Mouse (Mus musculus) forebrain, embryonic 12.5 days (tissue): Measurements from ENCODE around the gene Inpp5d. TPM values are rescaled to one million over a fixed set of nuclear protein-coding genes. Genes with fewer than 3 reads are reported as not detected.

Source experiments
- ATAC-seq: fragments of 200-750 bp; cut with Nextera tagmentation; 2 replicates; pipeline ENCODE4 v1.8.0; 2017; ENCODE audit warnings: moderate TSS enrichment; ENCODE audit not compliant: low FRiP score
- H3K27ac ChIP-seq: fragments of 300-500 bp; sonication (generic); 2 replicates; pipeline ENCODE4 v1.5.1; 2016; ENCODE audit warnings: mild to moderate bottlenecking
- H3K27me3 ChIP-seq: fragments of 300-500 bp; sonication (generic); 2 replicates; pipeline ENCODE4 v1.6.1; 2016; ENCODE audit warnings: mild to moderate bottlenecking
- H3K36me3 ChIP-seq: fragments of 300-500 bp; sonication (generic); replicated peaks from 2 replicates; pipeline ENCODE4 v1.6.1; 2016; ENCODE audit warnings: mild to moderate bottlenecking
- H3K4me1 ChIP-seq: fragments of 300-500 bp; sonication (generic); 2 replicates; pipeline ENCODE4 v1.6.1; 2016
- H3K4me2 ChIP-seq: fragments of 300-500 bp; sonication (generic); 2 replicates; pipeline ENCODE4 v1.6.1; 2016; ENCODE audit warnings: mild to moderate bottlenecking, moderate library complexity
- H3K4me3 ChIP-seq: fragments of 300-500 bp; sonication (generic); replicated peaks from 2 replicates; pipeline ENCODE4 v1.5.1; 2016; ENCODE audit warnings: mild to moderate bottlenecking
- H3K9ac ChIP-seq: fragments of 300-500 bp; sonication (generic); 2 replicates; pipeline ENCODE4 v1.6.1; 2016; ENCODE audit warnings: mild to moderate bottlenecking
- H3K9me3 ChIP-seq: fragments of 300-500 bp; sonication (generic); 2 replicates; pipeline ENCODE4 v1.6.1; 2016
- WGBS: fragments of 180-500 bp; shearing (Covaris S2); methylation state at CpG from one replicate; pipeline ENCODE4 v1.1.7; 2016; 5-methylcytosine and 5-hydroxymethylcytosine counted together
- polyA plus RNA-seq: library from polyadenylated mRNA; unstranded; fragments of >200 nt; fragmentation: Nextera tagmentation; extraction: Ambion mirVana; gene quantifications from 2 replicates; pipeline ENCODE4 v1.2.1, GENCODE M21; 2016

Gene Inpp5d
- polyA plus RNA-seq, 1 experiment from 2014 or later: 3.8 TPM

DNA sequence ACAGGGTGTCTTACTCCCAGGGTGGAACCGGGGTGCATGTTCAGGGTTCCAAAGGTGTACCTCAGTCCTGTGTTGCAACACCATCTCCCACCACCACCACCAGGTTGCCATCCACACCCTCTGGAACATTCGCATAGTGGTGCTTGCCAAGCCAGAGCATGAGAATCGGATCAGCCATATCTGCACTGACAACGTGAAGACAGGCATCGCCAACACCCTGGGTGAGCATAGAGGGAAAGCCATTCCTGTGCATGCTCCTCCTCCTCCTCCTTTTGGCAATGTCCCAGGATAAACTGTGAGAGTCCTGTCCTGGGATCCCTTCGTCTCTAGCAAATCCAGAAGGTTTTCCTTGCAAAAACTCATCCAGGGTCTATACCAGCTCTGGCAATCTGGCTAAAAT is 77.9 kb downstream of the Inpp5d start:
- no peak for ATAC-seq
- no peaks in the 10 kb centered on the region for H3K27me3 ChIP-seq
- WGBS: 89% methylated on average over 6 of the region's 6 CpGs
- no peak overlapping the region for H3K27ac ChIP-seq
- H3K9me3 ChIP-seq: no peaks in the 10 kb centered on the region
- no peak overlapping the region for H3K9ac ChIP-seq
- H3K4me2 ChIP-seq: no peak overlapping the region
- H3K4me1 ChIP-seq: no peaks in the 10 kb centered on the region
- no peak overlapping the region for H3K4me3 ChIP-seq
- H3K36me3 ChIP-seq: no peaks in the 10 kb centered on the region

DNA sequence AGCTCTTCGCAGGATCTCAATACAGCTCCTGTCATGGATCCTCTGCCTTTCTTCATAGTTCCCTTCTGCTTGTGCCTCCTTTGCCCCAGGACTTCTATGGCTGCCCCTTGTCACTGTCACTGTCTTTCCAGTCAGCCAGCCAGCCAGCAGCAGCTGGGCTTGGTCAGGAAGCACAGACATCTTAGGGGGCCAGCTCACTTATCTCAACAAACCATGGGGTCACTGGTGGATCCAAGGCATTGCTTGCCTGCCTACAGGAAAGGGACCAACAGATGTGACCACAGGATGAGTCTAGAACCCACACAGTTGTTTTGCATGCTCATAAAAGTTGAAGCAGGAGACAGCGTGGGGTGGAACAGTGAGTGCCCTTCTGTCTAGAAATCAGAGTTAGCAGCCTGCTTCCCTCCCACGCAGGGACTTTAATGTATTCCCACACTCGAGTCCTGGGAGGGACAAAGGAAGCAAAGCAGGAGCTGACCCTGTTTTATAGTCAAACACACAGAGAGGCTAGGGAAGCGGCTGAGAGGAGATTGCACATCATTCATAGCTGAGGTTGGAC is 79.9 kb downstream of the Inpp5d start:
- no peak overlapping the region for H3K4me2 ChIP-seq
- WGBS: 84% methylated on average over 5 of the region's 5 CpGs
- no peaks in the 10 kb centered on the region for H3K4me1 ChIP-seq
- H3K9me3 ChIP-seq: no peaks in the 10 kb centered on the region
- H3K9ac ChIP-seq: no peak overlapping the region
- no peak overlapping the region for H3K27ac ChIP-seq
- H3K36me3 ChIP-seq: no peaks in the 10 kb centered on the region
- ATAC-seq: no peak
- H3K27me3 ChIP-seq: no peaks in the 10 kb centered on the region
- H3K4me3 ChIP-seq: no peak overlapping the region

GRCm38 (mm10) chr1:87704230-87704629 is 84.1 kb downstream of the Inpp5d start:
- 86% methylated on average over 2 of the region's 2 CpGs for WGBS
- H3K4me3 ChIP-seq: no peak overlapping the region
- H3K27me3 ChIP-seq: no peaks in the 10 kb centered on the region
- H3K36me3 ChIP-seq: no peaks in the 10 kb centered on the region
- no peak overlapping the region for H3K9ac ChIP-seq
- no peak for ATAC-seq
- peaks cover 4% of the 10 kb centered on the region for H3K4me1 ChIP-seq
- 0 out of 2 replicates have a peak, but pooled peaks cover 4% of the 10 kb centered on the region for H3K9me3 ChIP-seq
- H3K4me2 ChIP-seq: no peak overlapping the region
- H3K27ac ChIP-seq: no peak overlapping the region

- no peak for ATAC-seq
- Histone ChIP-seq H3K4me2 (no peak overlapping the region), H3K27ac (no peak overlapping the region), H3K9me3 (0 out of 2 replicates have a peak, but pooled peaks cover 4% of the 10 kb centered on the region), H3K36me3 (no peaks in the 10 kb centered on the region), H3K4me3 (no peak overlapping the region), H3K4me1 (peaks cover 12% of the 10 kb centered on the region), H3K9ac (no peak overlapping the region), H3K27me3 (no peaks in the 10 kb centered on the region)
- WGBS: 98% methylated on average over 3 of the region's 3 CpGs
Measured at GRCm38 (mm10) chr1:87706361-87706760, 86.2 kb downstream of the Inpp5d start.

GRCm38 (mm10) chr1:87709020-87709419 is 88.9 kb downstream of the Inpp5d start:
- Histone ChIP-seq H3K9me3 (0 out of 2 replicates have a peak, but pooled peaks cover 4% of the 10 kb centered on the region), H3K27ac (no peak overlapping the region), H3K4me2 (no peak overlapping the region), H3K4me1 (peaks cover 12% of the 10 kb centered on the region), H3K4me3 (no peak overlapping the region), H3K9ac (no peak overlapping the region), H3K27me3 (no peaks in the 10 kb centered on the region), H3K36me3 (no peaks in the 10 kb centered on the region)
- WGBS: 25% methylated on average over 6 of the region's 6 CpGs
- no peak for ATAC-seq

DNA sequence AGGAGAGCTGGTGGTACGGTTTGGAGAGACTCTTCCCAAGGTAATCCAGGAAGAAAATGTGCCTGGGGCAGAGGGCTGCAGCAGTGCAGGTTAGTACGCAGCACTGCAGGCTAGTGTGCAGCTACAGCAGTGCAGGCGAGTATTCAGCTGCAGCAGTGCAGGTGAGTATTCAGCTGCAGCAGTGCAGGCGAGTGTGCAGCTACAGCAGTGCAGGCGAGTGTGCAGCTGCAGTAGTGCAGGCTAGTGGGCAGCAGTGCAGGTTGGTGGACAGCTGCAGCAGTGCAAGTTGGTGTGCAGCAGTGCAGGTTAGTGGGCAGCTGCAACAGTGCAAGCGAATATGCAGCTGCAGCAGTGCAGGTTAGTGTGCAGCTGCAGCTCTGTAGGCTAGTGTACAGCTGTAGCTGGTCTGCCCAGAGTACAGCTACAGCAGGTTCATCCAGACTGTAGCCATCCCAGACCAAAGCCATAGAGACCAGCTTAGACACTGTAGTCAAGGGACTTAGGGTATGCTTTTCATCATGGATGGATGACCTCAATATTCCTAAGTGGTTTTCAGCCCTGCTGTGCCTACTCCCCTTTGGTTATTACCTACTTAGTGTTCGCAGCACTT is 89.7 kb downstream of the Inpp5d start:
- H3K27ac ChIP-seq: no peak overlapping the region
- no peak for ATAC-seq

DNA sequence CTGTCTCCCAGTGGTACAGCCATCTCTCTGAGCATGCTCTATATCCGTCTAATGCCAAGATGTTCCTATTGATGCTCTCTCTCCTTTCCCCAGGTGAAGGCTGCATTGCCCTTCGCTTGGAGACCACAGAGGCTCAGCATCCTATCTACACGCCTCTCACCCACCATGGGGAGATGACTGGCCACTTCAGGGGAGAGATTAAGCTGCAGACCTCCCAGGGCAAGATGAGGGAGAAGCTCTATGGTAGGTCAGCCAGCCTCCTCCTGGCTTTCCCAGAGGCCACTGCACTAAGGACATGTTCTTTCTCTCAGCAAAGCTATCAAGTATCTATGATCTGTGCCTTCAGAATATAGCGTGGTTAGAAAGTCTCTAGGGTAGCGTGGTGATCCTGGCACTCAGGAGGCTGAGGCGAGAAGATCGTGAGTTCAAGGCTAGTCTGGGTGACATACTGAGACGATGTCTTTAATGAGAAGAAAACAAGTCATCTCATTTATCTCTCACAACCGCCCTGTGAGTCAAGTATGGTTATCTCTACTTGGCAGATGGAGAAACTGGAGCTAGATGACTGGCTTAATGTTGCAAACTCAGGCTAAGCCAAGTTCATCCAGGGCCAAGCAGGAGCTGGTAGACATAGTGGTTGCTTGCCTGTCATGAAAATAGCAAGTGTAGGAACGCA is 92.0 kb downstream of the Inpp5d start:
- 84% methylated on average over 10 of the region's 10 CpGs for WGBS
- H3K9me3 ChIP-seq: 0 out of 2 replicates have a peak, but pooled peaks cover 4% of the 10 kb centered on the region
- H3K27me3 ChIP-seq: no peaks in the 10 kb centered on the region
- H3K36me3 ChIP-seq: no peaks in the 10 kb centered on the region
- H3K4me2 ChIP-seq: no peak overlapping the region
- no peak for ATAC-seq
- H3K4me3 ChIP-seq: no peak overlapping the region
- H3K9ac ChIP-seq: no peak overlapping the region
- H3K27ac ChIP-seq: no peak overlapping the region
- peaks cover 12% of the 10 kb centered on the region for H3K4me1 ChIP-seq

More for the DNA sequence above, 89.7 kb downstream of the Inpp5d start:
- Histone ChIP-seq H3K9me3 (0 out of 2 replicates have a peak, but pooled peaks cover 4% of the 10 kb centered on the region), H3K4me3 (no peak overlapping the region), H3K36me3 (no peaks in the 10 kb centered on the region), H3K4me2 (no peak overlapping the region), H3K9ac (no peak overlapping the region), H3K27me3 (no peaks in the 10 kb centered on the region), H3K4me1 (peaks cover 12% of the 10 kb centered on the region)
- WGBS: 78% methylated on average over 7 of the region's 7 CpGs

GRCm38 (mm10) chr1:87712614-87712971 is 92.5 kb downstream of the Inpp5d start:
- Histone ChIP-seq H3K9ac (no peak overlapping the region), H3K27ac (no peak overlapping the region), H3K4me2 (no peak overlapping the region), H3K36me3 (no peaks in the 10 kb centered on the region), H3K9me3 (0 out of 2 replicates have a peak, but pooled peaks cover 4% of the 10 kb centered on the region), H3K27me3 (no peaks in the 10 kb centered on the region), H3K4me1 (peaks cover 12% of the 10 kb centered on the region), H3K4me3 (no peak overlapping the region)
- no peak for ATAC-seq
- WGBS: 89% methylated on average over 1 of the region's 1 CpGs

DNA sequence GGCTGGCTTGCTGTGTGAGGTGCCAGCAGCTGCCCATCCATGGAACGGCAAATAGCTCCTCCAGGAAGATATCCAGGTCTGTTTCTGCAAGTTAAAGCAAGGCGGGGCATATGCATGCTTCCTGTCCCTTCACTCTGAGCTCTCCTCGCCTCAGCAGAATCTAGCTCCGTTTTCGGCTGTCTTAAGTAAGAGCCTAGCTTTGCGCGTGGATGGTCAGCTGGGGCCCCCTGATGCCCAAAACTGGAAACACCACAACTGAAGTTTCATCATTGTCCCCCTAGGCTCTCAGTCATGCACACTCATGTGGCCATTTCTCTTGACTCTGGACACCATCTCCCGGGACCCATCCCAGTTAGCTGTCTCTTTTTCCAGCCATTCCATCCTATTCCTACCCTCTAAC is 101.3 kb downstream of the Inpp5d start:
- Histone ChIP-seq H3K36me3 (no peaks in the 10 kb centered on the region), H3K27ac (no peak overlapping the region), H3K4me3 (no peak overlapping the region), H3K9ac (no peak overlapping the region), H3K27me3 (no peaks in the 10 kb centered on the region), H3K9me3 (no peaks in the 10 kb centered on the region), H3K4me1 (0 out of 2 replicates have a peak, but pooled peaks cover 4% of the 10 kb centered on the region), H3K4me2 (no peak overlapping the region)
- WGBS: 57% methylated on average over 8 of the region's 8 CpGs
- no peak for ATAC-seq

- no peak overlapping the region for H3K4me2 ChIP-seq
- H3K4me3 ChIP-seq: no peak overlapping the region
- 50% methylated on average over 2 of the region's 2 CpGs for WGBS
- H3K27me3 ChIP-seq: no peaks in the 10 kb centered on the region
- no peak for ATAC-seq
- no peak overlapping the region for H3K9ac ChIP-seq
- no peaks in the 10 kb centered on the region for H3K36me3 ChIP-seq
- no peaks in the 10 kb centered on the region for H3K9me3 ChIP-seq
- H3K27ac ChIP-seq: no peak overlapping the region
- 0 out of 2 replicates have a peak, but pooled peaks cover 4% of the 10 kb centered on the region for H3K4me1 ChIP-seq
Measured at GRCm38 (mm10) chr1:87722081-87722480, 102.0 kb downstream of the Inpp5d start.

GRCm38 (mm10) chr1:87723351-87723750 is 103.2 kb downstream of the Inpp5d start:
- no peaks in the 10 kb centered on the region for H3K36me3 ChIP-seq

GRCm38 (mm10) chr1:87729070-87729469 is 109.0 kb downstream of the Inpp5d start:
- Histone ChIP-seq H3K4me3 (no peak overlapping the region), H3K4me1 (no peaks in the 10 kb centered on the region), H3K27me3 (no peaks in the 10 kb centered on the region), H3K9ac (no peak overlapping the region), H3K4me2 (no peak overlapping the region), H3K36me3 (no peaks in the 10 kb centered on the region), H3K27ac (no peak overlapping the region), H3K9me3 (no peaks in the 10 kb centered on the region)
- ATAC-seq: no peak
- 76% methylated on average over 2 of the region's 2 CpGs for WGBS

More at GRCm38 (mm10) chr1:87723351-87723750, 103.2 kb downstream of the Inpp5d start:
- Histone ChIP-seq H3K9ac (no peak overlapping the region), H3K27ac (no peak overlapping the region), H3K27me3 (no peaks in the 10 kb centered on the region), H3K4me2 (no peak overlapping the region), H3K9me3 (no peaks in the 10 kb centered on the region), H3K4me1 (0 out of 2 replicates have a peak, but pooled peaks cover 4% of the 10 kb centered on the region), H3K4me3 (no peak overlapping the region)
- WGBS: 71% methylated on average over 4 of the region's 4 CpGs
- no peak for ATAC-seq
